Mouse (Mus musculus): ENCODE results near the gene Tes. TPM values are rescaled to one million over a fixed set of nuclear protein-coding genes. Genes with fewer than 3 reads are reported as not detected.

Tes gene
- polyA plus RNA-seq, 1 experiment from 2014 or later: 82.6 TPM

DNA sequence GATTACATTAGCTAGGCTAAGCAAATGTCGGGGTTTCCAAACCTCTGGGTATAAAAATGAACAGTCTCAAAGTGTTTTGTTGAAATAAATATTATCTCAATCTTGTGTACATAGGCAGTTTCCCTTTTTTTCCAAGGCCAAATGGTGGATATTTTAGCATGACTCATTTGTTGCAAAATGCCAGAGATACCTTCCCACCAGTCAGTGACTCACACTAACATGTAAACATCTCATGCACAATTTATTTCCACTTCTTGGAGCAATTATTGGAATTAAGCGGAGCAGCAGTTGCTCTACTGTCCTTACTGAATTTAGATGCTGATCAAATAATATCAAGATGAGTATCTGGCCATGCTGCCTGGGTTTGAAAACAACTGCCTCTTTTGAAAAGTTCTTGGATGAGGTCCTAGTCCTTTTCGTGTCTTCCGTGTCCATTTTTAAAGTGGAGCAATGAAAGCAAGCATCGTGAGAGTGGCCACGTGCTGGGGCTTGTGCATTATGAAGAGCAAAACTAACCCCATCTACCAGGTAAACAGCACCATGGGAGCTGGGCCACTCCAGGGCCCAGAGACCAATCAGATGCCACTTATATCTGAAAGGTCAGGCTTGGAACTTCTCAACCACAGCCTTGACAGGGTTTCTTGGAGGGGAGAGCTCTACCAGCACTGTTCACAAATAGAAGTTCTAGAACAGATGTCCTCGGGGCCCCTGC lies 54.7 kb downstream of the Tes start:
- Histone ChIP-seq H3K9me3 (ENCODE audit: low read length) (no peaks in the 10 kb centered on the region), H3K4me3 (ENCODE audit: low read length) (no peak overlapping the region), H3K4me1 (ENCODE audit: insufficient read depth, low read length) (no peaks in the 10 kb centered on the region), H3K27ac (ENCODE audit: low read length) (no peak overlapping the region), H3K4me2 (replicated peaks; ENCODE audit: low read depth, low read length) (no peak overlapping the region), H3K27me3 (ENCODE audit: insufficient read depth, low read length) (no peaks in the 10 kb centered on the region), H3K9ac (replicated peaks; ENCODE audit: low read length) (no peak overlapping the region), H3K36me3 (ENCODE audit: insufficient read depth, low read length) (no peaks in the 10 kb centered on the region)
- no peak for ATAC-seq (ENCODE audit: low FRiP score, low TSS enrichment)
- WGBS: 88% methylated on average over 7 of the region's 7 CpGs

DNA sequence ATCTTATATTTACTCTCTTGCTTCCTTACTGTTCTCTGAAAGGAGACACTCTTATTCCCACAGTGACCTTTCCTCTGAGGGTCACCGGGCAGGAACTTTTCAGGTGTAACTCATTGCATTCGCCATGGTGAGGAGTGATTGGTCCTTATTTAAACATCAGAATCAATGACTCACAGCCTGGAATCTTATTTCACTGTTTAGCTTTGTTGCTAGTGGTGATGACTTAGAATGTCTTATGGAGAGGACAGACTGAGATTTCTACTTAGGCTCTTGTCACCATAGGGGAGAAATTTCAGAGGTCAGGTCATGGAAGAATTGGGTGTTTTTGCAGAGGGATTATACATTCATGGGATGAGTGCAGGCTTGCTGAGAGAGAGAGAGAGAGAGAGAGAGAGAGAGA lies 75.1 kb downstream of the Tes start:
- H3K27ac ChIP-seq (ENCODE audit: low read length): no peak overlapping the region
- no peaks in the 10 kb centered on the region for H3K4me1 ChIP-seq (ENCODE audit: insufficient read depth, low read length)
- no peaks in the 10 kb centered on the region for H3K27me3 ChIP-seq (ENCODE audit: insufficient read depth, low read length)
- no peaks in the 10 kb centered on the region for H3K36me3 ChIP-seq (ENCODE audit: insufficient read depth, low read length)
- 52% methylated on average over 2 of the region's 2 CpGs for WGBS
- ATAC-seq (ENCODE audit: low FRiP score, low TSS enrichment): no peak
- no peak overlapping the region for H3K4me3 ChIP-seq (ENCODE audit: low read length)
- no peaks in the 10 kb centered on the region for H3K9me3 ChIP-seq (ENCODE audit: low read length)
- no peak overlapping the region for H3K4me2 ChIP-seq (replicated peaks; ENCODE audit: low read depth, low read length)
- H3K9ac ChIP-seq (replicated peaks; ENCODE audit: low read length): no peak overlapping the region

DNA sequence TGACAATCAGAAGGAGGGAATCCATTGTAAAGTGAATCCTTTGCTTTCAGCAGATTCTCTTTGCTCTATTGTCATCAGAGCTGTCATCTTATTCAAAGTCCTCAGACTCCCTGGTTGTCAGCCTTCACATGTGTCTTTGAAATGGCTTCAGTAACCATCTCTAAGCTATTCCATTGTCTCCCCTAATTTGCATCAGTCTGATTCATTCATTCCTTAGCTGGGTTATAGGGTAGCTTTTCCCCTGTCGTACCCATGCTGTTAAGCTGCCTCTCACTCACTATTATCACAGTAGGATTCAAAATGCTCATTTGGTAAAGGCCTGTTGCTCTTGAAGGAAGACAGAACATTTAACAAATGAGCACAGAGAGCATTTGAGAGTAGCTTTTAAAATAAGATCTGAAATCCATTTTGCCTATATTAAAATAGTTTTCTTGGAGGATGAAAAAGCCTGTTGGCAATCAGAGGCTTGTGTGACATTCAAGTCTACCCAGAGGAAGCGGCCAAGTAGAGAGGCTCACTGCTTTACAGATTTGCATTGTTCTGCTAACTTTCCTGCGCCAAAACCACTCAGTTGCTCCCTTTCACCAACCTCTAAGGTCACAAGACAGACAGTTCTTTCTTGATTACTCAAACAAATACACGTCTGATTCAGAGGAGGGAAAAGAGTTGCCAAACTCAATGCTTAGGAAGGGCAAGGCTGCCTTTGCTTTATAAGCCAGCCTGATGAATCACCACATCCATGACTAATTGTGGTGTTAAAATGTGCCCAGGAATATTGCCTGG lies 77.8 kb downstream of the Tes start:
- ATAC-seq (ENCODE audit: low FRiP score, low TSS enrichment): no peak
- Histone ChIP-seq H3K9ac (replicated peaks; ENCODE audit: low read length) (no peak overlapping the region), H3K36me3 (ENCODE audit: insufficient read depth, low read length) (no peaks in the 10 kb centered on the region), H3K4me3 (ENCODE audit: low read length) (no peak overlapping the region), H3K27me3 (ENCODE audit: insufficient read depth, low read length) (no peaks in the 10 kb centered on the region), H3K9me3 (ENCODE audit: low read length) (no peaks in the 10 kb centered on the region), H3K4me1 (ENCODE audit: insufficient read depth, low read length) (no peaks in the 10 kb centered on the region), H3K4me2 (replicated peaks; ENCODE audit: low read depth, low read length) (no peak overlapping the region), H3K27ac (ENCODE audit: low read length) (no peak overlapping the region)
- 70% methylated on average over 4 of the region's 4 CpGs for WGBS

DNA sequence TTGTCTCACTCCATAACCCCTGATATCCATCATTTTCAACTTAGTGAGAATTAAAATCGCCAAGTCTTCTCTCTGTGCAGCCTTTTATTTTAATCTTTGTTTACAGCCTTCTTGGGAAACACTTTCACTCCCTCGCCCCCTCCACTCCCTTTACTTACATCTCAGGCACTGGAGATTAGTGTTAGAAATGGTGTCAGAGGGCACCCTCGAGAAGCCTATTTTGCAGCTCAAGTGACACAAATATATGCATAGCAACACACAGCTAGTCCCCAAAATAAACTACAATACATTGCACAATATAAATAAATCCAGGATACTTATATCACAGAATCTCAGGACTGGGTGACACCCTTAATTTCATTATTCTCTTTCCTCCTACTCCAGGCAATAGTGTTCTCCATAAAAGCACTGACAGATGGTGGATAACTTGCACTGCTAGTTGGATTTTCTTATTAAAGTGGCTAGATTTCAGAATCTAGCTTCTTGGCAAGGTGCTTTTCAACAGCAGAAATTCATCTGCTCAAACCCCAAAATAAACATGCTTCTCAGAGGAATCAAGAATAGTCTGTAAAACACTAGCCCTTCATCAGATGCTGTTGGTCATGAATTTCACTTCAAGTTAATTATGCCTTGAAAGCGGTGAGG lies 86.2 kb downstream of the Tes start:
- 59% methylated on average over 4 of the region's 4 CpGs for WGBS
- Histone ChIP-seq H3K9me3 (ENCODE audit: low read length) (no peaks in the 10 kb centered on the region), H3K27me3 (ENCODE audit: insufficient read depth, low read length) (no peaks in the 10 kb centered on the region), H3K4me3 (ENCODE audit: low read length) (no peak overlapping the region), H3K4me1 (ENCODE audit: insufficient read depth, low read length) (no peaks in the 10 kb centered on the region), H3K9ac (replicated peaks; ENCODE audit: low read length) (no peak overlapping the region), H3K27ac (ENCODE audit: low read length) (no peak overlapping the region), H3K36me3 (ENCODE audit: insufficient read depth, low read length) (no peaks in the 10 kb centered on the region), H3K4me2 (replicated peaks; ENCODE audit: low read depth, low read length) (no peak overlapping the region)
- ATAC-seq (ENCODE audit: low FRiP score, low TSS enrichment): no peak

DNA sequence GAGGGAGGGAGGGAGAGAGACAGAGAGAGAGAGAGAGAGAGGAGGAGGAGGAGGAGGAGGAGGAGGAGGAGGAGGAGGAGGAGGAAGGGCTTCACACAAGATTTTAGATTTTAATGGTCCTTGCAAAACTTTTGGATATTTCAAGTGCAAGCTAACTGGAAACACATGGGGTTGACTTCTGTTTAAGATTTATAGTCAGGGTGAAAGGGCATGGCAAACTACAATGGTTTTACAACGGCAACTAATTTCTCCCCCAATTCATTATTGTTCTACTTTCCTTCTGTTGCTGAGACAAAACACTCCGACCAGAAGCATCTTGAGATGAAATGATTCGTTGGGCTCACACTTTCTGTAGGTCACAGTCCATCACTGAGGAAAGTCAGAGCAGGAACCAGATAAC lies 87.6 kb downstream of the Tes start:
- no peak overlapping the region for H3K4me3 ChIP-seq (ENCODE audit: low read length)
- H3K27ac ChIP-seq (ENCODE audit: low read length): no peak overlapping the region
- 19% methylated on average over 3 of the region's 3 CpGs for WGBS
- H3K4me1 ChIP-seq (ENCODE audit: insufficient read depth, low read length): no peaks in the 10 kb centered on the region
- no peaks in the 10 kb centered on the region for H3K36me3 ChIP-seq (ENCODE audit: insufficient read depth, low read length)
- H3K9ac ChIP-seq (replicated peaks; ENCODE audit: low read length): no peak overlapping the region
- H3K4me2 ChIP-seq (replicated peaks; ENCODE audit: low read depth, low read length): no peak overlapping the region
- H3K27me3 ChIP-seq (ENCODE audit: insufficient read depth, low read length): no peaks in the 10 kb centered on the region
- no peak for ATAC-seq (ENCODE audit: low FRiP score, low TSS enrichment)
- no peaks in the 10 kb centered on the region for H3K9me3 ChIP-seq (ENCODE audit: low read length)

Other genes with a start within 250 kb of the Tes start
- 6.8 and 8.2 TPM in 2 replicates for gene Tfec, start 166.7 kb upstream of the Tes start, polyA plus RNA-seq (2015; fragmentation: Nextera tagmentation; extraction: Ambion mirVana)
- gene Cav2, start 216.0 kb downstream of the Tes start, polyA plus RNA-seq (2015; fragmentation: Nextera tagmentation; extraction: Ambion mirVana): 38.1 and 40.9 TPM in 2 replicates
- 87.9 and 127 TPM in 2 replicates for gene Cav1, start 241.2 kb downstream of the Tes start, polyA plus RNA-seq (2015; fragmentation: Nextera tagmentation; extraction: Ambion mirVana)

All from kidney, embryonic 16.5 days (tissue).